Mouse (Mus musculus) frontal cortex, postnatal 36 days (tissue): ENCODE measurements around the gene Tm6sf1.

Experiments used
- DNase-seq, 2 experiments: peaks; one replicate each; pipeline ENCODE4 v3.0.0; 2022; ENCODE audit warnings: low spot score in 2 of 2

Gene Tm6sf1

GRCm38 (mm10) chr7:81885128-81885527 lies 26.3 kb downstream of the Tm6sf1 start:
- DNase-seq: no peak

GRCm38 (mm10) chr7:81899361-81899760 lies 40.6 kb downstream of the Tm6sf1 start:
- no peak for DNase-seq

GRCm38 (mm10) chr7:81904094-81904493 lies 45.3 kb downstream of the Tm6sf1 start:
- DNase-seq: no peak

- DNase-seq: no peak
Observed at GRCm38 (mm10) chr7:81904926-81905325, 46.1 kb downstream of the Tm6sf1 start.

GRCm38 (mm10) chr7:81918316-81918715 lies 59.5 kb downstream of the Tm6sf1 start:
- DNase-seq: no peak

DNA sequence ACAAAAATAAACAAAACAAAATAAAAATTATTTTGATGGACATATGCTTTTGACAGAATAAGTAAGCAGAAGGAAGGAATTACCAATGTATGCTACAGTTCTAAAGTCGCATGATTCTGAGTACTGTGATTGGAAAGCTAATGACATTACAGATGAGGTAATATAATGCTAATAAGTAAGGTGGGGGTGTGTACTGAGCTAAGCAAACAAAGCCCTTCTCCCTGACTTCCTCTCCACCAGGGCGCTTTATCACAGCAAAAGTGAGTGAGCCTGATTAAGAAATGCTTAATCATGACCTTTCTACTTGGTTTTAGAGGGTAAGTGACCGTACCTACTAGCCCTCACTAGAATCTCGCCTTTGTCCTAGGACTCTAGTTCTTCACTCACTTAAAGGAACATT lies 61.5 kb downstream of the Tm6sf1 start:
- DNase-seq: no peak

- no peak for DNase-seq
Observed at GRCm38 (mm10) chr7:81921379-81921952, 62.7 kb downstream of the Tm6sf1 start.

GRCm38 (mm10) chr7:81928998-81929397 lies 70.2 kb downstream of the Tm6sf1 start:
- DNase-seq: no peak

DNA sequence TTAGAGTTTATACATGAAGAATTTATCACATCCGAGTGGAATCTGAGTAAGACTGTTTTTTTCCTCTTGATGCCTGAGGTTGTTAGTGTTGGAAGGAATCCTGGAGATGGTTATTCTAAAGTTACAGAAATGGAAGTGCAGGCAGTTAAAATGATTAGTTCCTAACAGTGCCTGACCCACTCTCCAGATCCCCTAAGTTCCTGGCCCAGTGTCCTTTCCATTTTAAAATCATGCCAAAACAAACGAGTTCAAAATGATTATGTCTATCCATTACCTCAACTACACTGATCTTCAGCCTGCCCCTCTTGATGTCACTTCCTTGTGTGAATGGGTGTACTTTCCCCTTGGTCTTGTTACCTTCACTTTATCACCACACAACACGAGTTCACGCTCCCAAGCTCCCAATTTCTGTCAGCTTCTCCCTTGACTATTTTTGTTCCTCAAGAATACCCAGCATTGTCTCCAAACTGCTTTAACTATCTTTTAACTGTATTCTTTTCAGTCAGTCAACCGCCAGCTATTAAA lies 73.8 kb downstream of the Tm6sf1 start:
- no peak for DNase-seq

- peak in 1 of 2 experiments; percentile 36 for DNase-seq
Observed at GRCm38 (mm10) chr7:81933061-81933600, 74.3 kb downstream of the Tm6sf1 start.

GRCm38 (mm10) chr7:81933601-81934266 lies 74.9 kb downstream of the Tm6sf1 start:
- peak; percentile 58 to 59 for DNase-seq
